Mouse (Mus musculus) midbrain, embryonic 13.5 days (tissue): ENCODE results near the gene Pde4c. TPM values are rescaled to one million over a fixed set of nuclear protein-coding genes. Genes with fewer than 3 reads are reported as not detected.

Experiments
- ATAC-seq: fragments of 200-750 bp; cut with Nextera tagmentation; 2 replicates; pipeline ENCODE4 v1.8.0; 2017; ENCODE audit warnings: mild to moderate bottlenecking, moderate TSS enrichment, moderate library complexity
- H3K27ac ChIP-seq: fragments of 300-500 bp; sonication (generic); 2 replicates; pipeline ENCODE4 v1.5.1; 2015; ENCODE audit warnings: inconsistent platforms, mild to moderate bottlenecking, moderate library complexity
- H3K27me3 ChIP-seq: fragments of 300-500 bp; sonication (generic); 2 replicates; pipeline ENCODE4 v1.6.1; 2015; ENCODE audit warnings: mild to moderate bottlenecking, inconsistent platforms
- H3K36me3 ChIP-seq: fragments of 300-500 bp; sonication (generic); 2 replicates; pipeline ENCODE4 v1.6.1; 2015; ENCODE audit warnings: mild to moderate bottlenecking, inconsistent platforms
- H3K4me1 ChIP-seq: fragments of 300-500 bp; sonication (generic); replicated peaks from 2 replicates; pipeline ENCODE4 v1.6.1; 2015; ENCODE audit warnings: inconsistent platforms
- H3K4me2 ChIP-seq: fragments of 300-500 bp; sonication (generic); replicated peaks from 2 replicates; pipeline ENCODE4 v1.6.1; 2015; ENCODE audit warnings: moderate library complexity, mild to moderate bottlenecking, inconsistent platforms
- H3K4me3 ChIP-seq: fragments of 300-500 bp; sonication (generic); replicated peaks from 2 replicates; pipeline ENCODE4 v1.5.1; 2015; ENCODE audit warnings: mild to moderate bottlenecking, inconsistent platforms
- H3K9ac ChIP-seq: fragments of 300-500 bp; sonication (generic); replicated peaks from 2 replicates; pipeline ENCODE4 v1.6.1; 2015; ENCODE audit warnings: mild to moderate bottlenecking, inconsistent platforms
- H3K9me3 ChIP-seq: fragments of 300-500 bp; sonication (generic); 2 replicates; pipeline ENCODE4 v1.6.1; 2016; ENCODE audit warnings: mild to moderate bottlenecking, inconsistent platforms
- WGBS: fragments of 180-500 bp; shearing (Covaris S2); methylation state at CpG from one replicate; pipeline ENCODE4 v1.1.7; 2015; 5-methylcytosine and 5-hydroxymethylcytosine counted together
- polyA plus RNA-seq: library from polyadenylated mRNA; unstranded; fragments of >200 nt; fragmentation: Nextera tagmentation; extraction: Ambion mirVana; gene quantifications from 2 replicates; pipeline ENCODE4 v1.2.1, GENCODE M21; 2015

The Pde4c gene
- polyA plus RNA-seq, 1 experiment from 2014 or later = 0.15 TPM

DNA sequence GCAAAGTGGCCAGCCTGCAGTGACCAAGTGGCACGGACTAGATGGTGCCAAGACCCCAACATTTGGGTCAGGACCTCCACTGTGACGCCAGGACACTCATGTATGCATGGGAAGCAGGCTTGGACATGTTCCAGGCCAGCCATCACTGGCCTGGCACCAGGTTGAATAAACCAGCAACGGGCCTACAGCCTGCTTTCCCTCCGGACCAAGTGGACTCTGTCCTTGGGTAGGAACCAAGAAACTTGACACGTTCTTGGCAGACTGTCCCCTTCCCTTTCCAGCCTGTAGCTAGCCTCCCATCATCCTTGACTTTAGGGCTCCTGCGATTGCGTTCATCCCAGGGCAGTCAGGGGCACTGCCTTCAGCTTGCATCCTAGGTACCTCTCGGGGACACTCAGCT is 35.9 kb upstream of the Pde4c start:
- Histone ChIP-seq H3K9ac (no peak overlapping the region), H3K4me1 (peaks cover 26% of the 10 kb centered on the region), H3K4me2 (no peak overlapping the region), H3K9me3 (no peaks in the 10 kb centered on the region), H3K27ac (no peak overlapping the region), H3K27me3 (no peaks in the 10 kb centered on the region), H3K36me3 (no peaks in the 10 kb centered on the region), H3K4me3 (no peak overlapping the region)
- WGBS = 89% methylated on average over 8 of the region's 8 CpGs
- no peak for ATAC-seq

DNA sequence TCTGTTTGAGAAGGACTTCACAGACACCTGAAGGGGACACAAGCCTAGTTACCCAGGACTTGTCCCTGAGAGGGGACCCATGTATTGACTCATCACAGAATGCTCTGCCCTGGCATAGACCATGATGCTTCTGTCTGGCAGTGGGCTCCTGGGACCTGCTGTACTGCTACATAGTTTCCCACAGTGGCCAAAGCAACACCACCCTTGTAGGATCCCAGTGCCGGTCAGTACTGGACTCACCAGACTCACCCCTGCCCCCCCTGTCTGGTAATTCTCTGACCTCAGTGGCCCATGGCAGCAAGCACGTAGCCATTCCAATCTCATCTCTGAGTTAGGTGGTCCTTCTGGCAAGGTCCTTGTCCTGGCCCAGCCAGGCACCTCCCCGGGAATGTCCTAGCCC is 35.4 kb upstream of the Pde4c start:
- Histone ChIP-seq H3K4me2 (no peak overlapping the region), H3K4me3 (no peak overlapping the region), H3K9me3 (no peaks in the 10 kb centered on the region), H3K9ac (no peak overlapping the region), H3K4me1 (peaks cover 26% of the 10 kb centered on the region), H3K27ac (no peak overlapping the region), H3K36me3 (no peaks in the 10 kb centered on the region), H3K27me3 (no peaks in the 10 kb centered on the region)
- no peak for ATAC-seq
- 95% methylated on average over 3 of the region's 3 CpGs for WGBS

DNA sequence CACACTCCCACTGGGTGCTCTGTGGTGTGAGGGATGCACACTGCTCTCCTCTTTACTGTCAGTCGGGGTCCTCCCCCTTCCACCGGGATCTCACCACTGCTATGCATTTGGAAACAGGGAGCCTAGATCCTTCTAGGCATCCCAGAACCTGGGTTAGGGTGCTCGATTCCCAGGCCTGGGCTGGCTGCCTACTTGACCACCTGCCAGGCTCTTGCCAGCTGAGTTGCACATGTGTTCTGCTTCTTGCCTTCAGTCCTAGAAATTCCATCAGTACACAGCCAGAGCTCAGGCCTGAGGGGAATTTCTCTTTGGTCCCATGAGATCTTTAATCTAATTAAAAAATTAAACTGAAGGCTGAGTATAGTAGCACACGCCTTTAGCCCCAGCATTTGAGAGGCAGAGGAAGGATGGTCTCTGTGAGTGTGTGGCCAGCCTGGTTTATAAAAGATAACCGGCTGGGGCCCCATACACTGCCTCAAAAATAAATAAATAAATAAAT is 33.6 kb upstream of the Pde4c start:
- H3K9ac ChIP-seq = no peak overlapping the region
- H3K9me3 ChIP-seq = no peaks in the 10 kb centered on the region
- no peaks in the 10 kb centered on the region for H3K27me3 ChIP-seq
- no peaks in the 10 kb centered on the region for H3K36me3 ChIP-seq
- H3K4me2 ChIP-seq = no peak overlapping the region
- peaks cover 20% of the 10 kb centered on the region for H3K4me1 ChIP-seq
- 79% methylated on average over 5 of the region's 5 CpGs for WGBS
- no peak overlapping the region for H3K27ac ChIP-seq
- H3K4me3 ChIP-seq = no peak overlapping the region
- no peak for ATAC-seq

DNA sequence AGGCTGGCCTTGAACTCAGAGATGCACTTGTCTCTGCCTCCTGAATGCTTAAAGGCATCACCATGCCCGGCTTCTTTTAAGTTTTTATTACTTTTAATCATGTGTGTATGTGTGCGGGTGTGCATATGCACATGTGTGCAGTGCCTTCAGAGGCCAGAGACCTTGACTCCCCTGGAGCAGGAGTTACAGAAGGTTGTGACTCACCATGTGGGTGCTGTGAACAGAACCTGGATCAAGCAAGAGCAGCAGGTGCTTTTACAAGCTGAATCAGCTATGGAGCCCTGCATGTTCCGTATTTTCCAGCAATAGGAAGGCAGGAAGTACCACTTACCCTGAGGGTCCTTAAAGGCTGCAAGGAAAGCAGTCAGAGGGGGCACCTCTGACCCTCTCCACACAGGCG is 32.3 kb upstream of the Pde4c start:
- no peak for ATAC-seq
- peak overlapping the region; percentile 66 for H3K27ac ChIP-seq
- H3K4me1 ChIP-seq = peaks cover 31% of the 10 kb centered on the region
- H3K4me3 ChIP-seq = peak overlapping the region; percentile 28
- H3K27me3 ChIP-seq = no peaks in the 10 kb centered on the region
- H3K9ac ChIP-seq = peak overlapping the region; percentile 51; the same call in 1 of the 2 replicates
- no peaks in the 10 kb centered on the region for H3K9me3 ChIP-seq
- 58% methylated on average over 4 of the region's 4 CpGs for WGBS
- H3K36me3 ChIP-seq = no peaks in the 10 kb centered on the region
- peak overlapping the region; percentile 57 for H3K4me2 ChIP-seq

DNA sequence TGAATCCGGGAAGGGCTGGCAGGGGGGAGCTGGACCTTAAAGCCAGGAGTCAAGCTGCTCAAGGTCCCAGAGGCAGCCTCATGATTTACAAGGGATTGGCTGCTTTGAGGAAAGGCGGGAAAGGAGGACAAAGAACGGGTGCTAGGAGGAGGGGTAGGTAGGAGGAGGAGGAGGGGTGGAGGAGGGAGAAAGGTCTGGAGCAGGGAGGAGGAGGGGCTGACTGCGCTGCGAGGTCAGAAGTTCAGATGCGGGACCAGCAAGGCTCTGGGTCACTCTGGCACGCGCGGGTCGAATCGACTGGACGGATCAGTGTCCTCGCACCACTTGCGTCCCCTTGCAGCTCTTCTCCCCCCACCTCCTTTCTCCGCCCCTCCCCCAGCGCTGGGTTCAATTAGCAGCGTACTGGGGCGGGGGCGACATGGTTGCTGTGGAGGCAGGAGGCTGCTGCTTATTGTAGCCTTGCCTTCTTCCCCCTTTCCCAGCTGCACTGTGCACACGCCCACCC is 31.7 kb upstream of the Pde4c start:
- H3K4me2 ChIP-seq = peak overlapping the region; percentile 57
- peak overlapping the region; percentile 51; the same call in 1 of the 2 replicates for H3K9ac ChIP-seq
- WGBS = 1% methylated on average over 20 of the region's 20 CpGs
- peak; percentile 67 for ATAC-seq
- peaks cover 37% of the 10 kb centered on the region for H3K4me1 ChIP-seq
- H3K36me3 ChIP-seq = no peaks in the 10 kb centered on the region
- no peaks in the 10 kb centered on the region for H3K27me3 ChIP-seq
- H3K27ac ChIP-seq = peak overlapping the region; percentile 66
- peak overlapping the region; percentile 28 for H3K4me3 ChIP-seq
- H3K9me3 ChIP-seq = no peaks in the 10 kb centered on the region

DNA sequence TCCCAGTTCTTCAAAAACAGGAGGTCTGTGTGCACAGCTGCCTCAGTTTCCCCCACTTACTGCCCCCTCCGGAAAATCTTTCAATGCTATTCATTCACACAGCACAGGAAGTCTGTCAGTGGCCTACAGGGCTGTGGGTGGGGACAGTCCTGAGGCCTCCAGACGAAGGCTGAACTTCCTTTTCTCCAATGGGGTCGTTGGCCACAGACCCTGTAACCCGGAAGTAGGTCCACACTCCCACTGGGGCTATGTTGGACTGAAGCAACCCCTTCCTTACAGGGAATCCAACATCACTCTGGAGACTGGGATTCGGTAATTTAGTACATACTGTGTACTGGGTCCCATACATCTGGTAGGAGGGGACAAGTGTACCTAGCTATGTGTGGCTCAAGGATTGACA is 29.9 kb upstream of the Pde4c start:
- no peak overlapping the region for H3K9ac ChIP-seq
- H3K27ac ChIP-seq = no peak overlapping the region
- ATAC-seq = no peak
- no peak overlapping the region for H3K4me2 ChIP-seq
- no peaks in the 10 kb centered on the region for H3K36me3 ChIP-seq
- no peaks in the 10 kb centered on the region for H3K9me3 ChIP-seq
- WGBS = 84% methylated on average over 5 of the region's 5 CpGs
- no peaks in the 10 kb centered on the region for H3K27me3 ChIP-seq
- H3K4me3 ChIP-seq = no peak overlapping the region
- peaks cover 52% of the 10 kb centered on the region for H3K4me1 ChIP-seq

DNA sequence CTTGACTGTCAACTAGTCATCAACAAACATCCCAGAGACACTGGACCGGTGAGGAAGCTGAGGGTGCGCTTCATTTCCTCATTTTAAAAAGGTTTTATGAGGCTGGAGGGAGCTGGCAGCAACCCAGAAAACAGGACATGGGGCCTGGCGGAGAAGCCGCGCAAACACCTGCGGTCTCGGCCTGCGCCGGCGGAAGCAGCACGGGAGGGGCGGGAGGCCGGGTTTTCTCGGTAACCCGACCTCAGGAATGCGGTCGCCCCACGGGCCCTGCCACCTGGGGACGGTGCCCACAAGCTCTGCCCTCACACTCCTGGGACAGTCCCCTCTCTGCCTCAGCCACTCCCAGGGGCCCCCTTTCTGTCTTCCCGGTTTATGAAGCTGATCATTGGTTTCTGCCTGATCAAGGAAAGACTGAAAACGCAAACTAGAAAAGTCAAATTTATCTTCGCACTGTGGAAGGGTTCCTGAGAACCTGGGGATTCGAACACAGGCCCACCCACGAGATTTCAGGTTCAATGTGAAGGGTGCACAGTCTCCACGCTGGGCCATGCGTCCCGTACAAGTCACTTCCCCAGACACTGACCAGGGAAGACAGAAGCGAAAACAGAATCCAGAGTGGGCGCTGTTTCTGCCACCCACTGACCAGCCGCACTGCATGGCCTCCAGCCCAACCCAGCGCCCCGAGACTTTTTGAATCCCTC is 28.1 kb upstream of the Pde4c start:
- Histone ChIP-seq H3K4me2 (0 out of 2 replicates have a peak overlapping the region, but pooled peaks have one; percentile 53), H3K27me3 (no peaks in the 10 kb centered on the region), H3K27ac (no peak overlapping the region), H3K9me3 (no peaks in the 10 kb centered on the region), H3K4me1 (peaks cover 48% of the 10 kb centered on the region), H3K4me3 (no peak overlapping the region), H3K9ac (no peak overlapping the region), H3K36me3 (no peaks in the 10 kb centered on the region)
- no peak for ATAC-seq
- 42% methylated on average over 32 of the region's 32 CpGs for WGBS

DNA sequence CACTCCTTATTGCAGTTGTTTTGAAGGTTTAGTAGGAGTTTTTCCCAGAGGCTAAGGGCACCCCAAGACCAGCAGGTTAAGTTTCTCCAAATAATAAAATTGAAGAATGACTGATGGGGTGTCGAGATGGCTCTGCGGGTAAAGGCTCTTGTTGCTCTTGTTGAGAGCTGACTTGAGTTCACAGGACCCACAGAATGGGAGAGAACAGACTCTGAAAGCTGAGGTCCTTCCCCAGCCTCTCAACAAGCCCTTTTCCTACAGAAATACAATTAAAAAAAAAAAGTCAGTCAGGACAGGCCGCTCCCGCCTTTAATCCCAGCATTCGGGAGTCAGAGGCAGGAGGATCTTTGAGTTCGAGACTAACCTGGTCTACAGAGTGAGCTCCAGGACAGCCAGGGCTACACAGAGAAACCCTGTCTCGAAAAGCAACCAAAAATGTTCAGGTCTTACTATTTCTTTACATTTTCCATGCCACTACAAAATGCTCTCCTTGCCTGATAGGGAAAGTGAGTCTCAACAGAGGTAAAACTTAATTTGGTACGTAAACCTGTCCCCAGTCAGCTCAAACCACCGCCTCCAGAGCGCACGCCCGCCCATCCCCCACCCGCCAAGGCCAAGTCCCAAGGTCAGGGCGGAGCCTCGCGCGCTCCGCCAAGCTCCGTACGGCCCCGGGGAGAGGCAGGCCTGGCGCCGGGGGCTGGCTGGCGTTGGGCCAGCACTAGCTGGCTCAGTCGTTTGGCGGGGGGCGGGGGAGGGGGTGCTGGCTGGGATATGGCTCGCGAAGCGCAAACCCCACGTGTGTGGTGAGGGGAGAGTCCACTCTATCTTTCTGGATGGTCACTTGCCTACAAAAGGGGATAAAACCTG is 27.3 kb upstream of the Pde4c start:
- Histone ChIP-seq H3K27ac (peak overlapping the region; percentile 100), H3K4me2 (peak overlapping the region; percentile 53), H3K9me3 (no peaks in the 10 kb centered on the region), H3K27me3 (no peaks in the 10 kb centered on the region), H3K36me3 (no peaks in the 10 kb centered on the region), H3K9ac (peak overlapping the region; percentile 51), H3K4me1 (peaks cover 49% of the 10 kb centered on the region), H3K4me3 (peak overlapping the region; percentile 23)
- no peak for ATAC-seq
- 7% methylated on average over 31 of the region's 31 CpGs for WGBS

DNA sequence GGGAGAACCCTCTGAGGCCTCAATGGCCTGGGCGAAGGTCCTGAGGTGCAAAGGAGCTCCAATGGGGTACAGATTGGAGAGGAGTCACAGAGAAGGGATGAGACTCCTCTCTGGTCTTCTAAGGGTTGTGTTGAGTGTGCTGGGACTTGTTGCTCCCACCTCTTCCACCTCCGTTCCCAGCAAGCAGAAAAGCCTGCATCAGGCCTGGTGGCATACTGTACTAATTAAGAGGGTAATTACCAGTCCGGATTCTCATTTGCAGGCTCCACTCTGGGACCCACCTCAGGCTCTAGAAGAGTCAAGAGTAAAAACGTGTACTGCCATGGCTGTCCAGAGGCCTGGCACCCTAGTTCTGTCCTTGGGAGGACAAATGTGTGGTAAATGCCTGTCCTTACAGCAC is 26.6 kb upstream of the Pde4c start:
- Histone ChIP-seq H3K27me3 (no peaks in the 10 kb centered on the region), H3K27ac (peak overlapping the region; percentile 100), H3K9ac (peak overlapping the region; percentile 51), H3K36me3 (peaks cover under 1% of the 10 kb centered on the region; the same call in 1 of the 2 replicates), H3K4me3 (peak overlapping the region; percentile 23), H3K4me2 (peak overlapping the region; percentile 53), H3K4me1 (peaks cover 49% of the 10 kb centered on the region), H3K9me3 (no peaks in the 10 kb centered on the region)
- WGBS = 51% methylated on average over 4 of the region's 4 CpGs
- no peak for ATAC-seq

DNA sequence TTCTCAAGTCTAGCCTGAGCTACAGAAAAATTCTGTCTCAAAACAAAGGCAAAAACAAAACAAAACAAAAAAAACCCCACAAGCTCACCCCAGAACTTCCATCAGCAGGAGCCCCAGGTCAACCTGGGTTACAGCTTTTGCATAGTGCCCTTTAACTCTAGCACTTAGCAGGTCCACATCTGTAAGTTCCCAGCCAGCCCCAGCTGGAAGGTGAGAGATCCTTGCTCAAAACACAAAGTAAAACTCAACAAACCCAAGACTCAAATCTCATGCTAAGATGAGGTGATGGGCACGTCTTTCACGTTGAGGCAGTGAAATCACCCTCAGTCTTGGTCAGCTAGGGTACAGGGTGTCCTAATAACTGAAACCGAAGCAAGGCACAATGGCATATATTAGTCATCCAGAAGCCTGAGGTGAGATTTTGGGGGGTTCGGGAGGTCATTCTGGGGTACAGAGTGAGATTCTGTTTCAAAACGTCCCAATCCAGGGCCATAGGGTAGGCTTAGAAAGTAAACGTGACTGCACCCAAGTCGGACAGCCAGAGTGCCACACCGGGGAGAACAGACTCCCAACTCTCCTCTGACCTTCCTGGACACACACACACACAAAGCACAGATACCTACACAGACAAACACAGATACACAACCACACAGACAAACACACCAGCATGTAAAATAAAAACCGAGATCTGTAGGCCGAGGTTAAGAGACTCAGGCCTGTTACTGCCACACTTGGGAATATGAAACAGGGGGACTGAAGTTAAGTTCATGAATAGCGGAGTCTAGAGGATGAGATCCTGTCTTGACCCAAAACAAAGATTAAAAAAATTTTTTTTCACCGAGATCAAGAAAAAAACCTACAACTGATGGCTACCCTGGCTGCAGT is 25.9 kb upstream of the Pde4c start:
- peaks cover 2% of the 10 kb centered on the region; the same call in 1 of the 2 replicates for H3K36me3 ChIP-seq
- H3K4me2 ChIP-seq = peak overlapping the region; percentile 81
- H3K4me3 ChIP-seq = peak overlapping the region; percentile 98
- H3K4me1 ChIP-seq = peaks cover 50% of the 10 kb centered on the region
- no peaks in the 10 kb centered on the region for H3K9me3 ChIP-seq
- peak overlapping the region; percentile 100 for H3K27ac ChIP-seq
- H3K9ac ChIP-seq = peak overlapping the region; percentile 100
- WGBS = 77% methylated on average over 12 of the region's 12 CpGs
- H3K27me3 ChIP-seq = no peaks in the 10 kb centered on the region
- no peak for ATAC-seq

DNA sequence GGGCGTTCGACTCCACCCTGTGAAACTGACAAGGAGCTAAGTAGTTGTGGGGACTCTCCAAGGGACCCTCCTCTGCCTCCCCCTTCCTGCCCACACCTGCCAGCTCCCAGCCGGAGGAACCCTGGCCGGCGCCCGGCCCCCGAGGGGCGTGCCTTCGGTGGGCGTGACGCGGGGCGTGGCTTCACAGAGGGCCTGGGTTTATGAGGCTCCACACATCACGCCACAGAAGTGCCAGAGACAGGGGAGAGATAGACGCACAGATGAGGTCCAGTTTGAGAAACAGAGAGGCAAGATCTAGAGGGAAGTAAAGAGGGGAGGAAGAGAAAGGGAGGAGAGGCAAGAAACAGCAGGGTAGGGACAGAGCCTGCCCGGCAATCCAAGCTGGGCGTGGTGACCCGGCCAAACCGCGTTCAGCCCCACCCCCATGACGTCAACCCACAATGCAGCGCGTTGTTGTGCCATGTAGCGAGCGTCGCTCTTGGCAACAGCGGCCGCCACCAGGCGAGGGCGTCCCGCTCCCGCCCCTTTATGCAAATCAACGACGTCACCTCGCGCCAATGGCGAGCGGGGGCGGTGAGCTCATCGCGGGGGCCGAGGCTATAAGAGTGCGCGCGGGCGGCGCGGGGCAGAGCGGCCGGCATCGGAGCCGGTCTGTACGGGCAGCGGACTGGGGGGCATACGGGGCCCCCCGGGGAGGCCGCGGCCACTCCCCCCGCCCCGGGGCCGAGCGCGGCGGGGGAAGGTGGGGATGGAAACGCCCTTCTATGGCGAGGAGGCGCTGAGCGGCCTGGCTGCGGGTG is 25.0 kb upstream of the Pde4c start, which contains the start of gene Jund:
TSS of gene Jund (plus strand) at position 640 of the 800 bp plus-strand sequence.
- Histone ChIP-seq H3K4me3 (peak within 1 kb of the TSS; percentile 98), H3K4me1 (peaks cover 59% of the 10 kb centered on the region), H3K36me3 (peaks cover 10% of the 10 kb centered on the region), H3K9me3 (no peaks in the 10 kb centered on the region), H3K27me3 (no peaks in the 10 kb centered on the region), H3K27ac (peak within 1 kb of the TSS; percentile 100), H3K9ac (peak within 1 kb of the TSS; percentile 100), H3K4me2 (peak within 1 kb of the TSS; percentile 81)
- ATAC-seq = peak; percentile 83
- WGBS = under 1% methylated on average over 66 of the region's 69 CpGs
